Mouse (Mus musculus): ENCODE data around the gene Tmem129. TPM values are rescaled to one million over a fixed set of nuclear protein-coding genes. Genes with fewer than 3 reads are reported as not detected.

Gene Tmem129
- total RNA-seq, 2 experiments from 2014 or later: 15.0 to 26.2 TPM

Other genes with a start within 250 kb of the Tmem129 start
- 0.60 TPM in 1 of 2 replicates, not detected in the other for gene Nkx1-1, start 224.4 kb downstream of the Tmem129 start, total RNA-seq (2014; fragmentation: Nextera tagmentation)
- gene Nkx1-1, start 224.4 kb downstream of the Tmem129 start, total RNA-seq (2017): not detected in 2 replicates
- gene Fam53a, start 28.8 kb downstream of the Tmem129 start, total RNA-seq (2014; fragmentation: Nextera tagmentation): 23.7 and 40.1 TPM in 2 replicates
- gene Fam53a, start 28.8 kb downstream of the Tmem129 start, total RNA-seq (2017): 15.7 and 16.1 TPM in 2 replicates
- 0.75 TPM in 1 of 2 replicates, not detected in the other for gene Gm9903, start 28.5 kb downstream of the Tmem129 start, total RNA-seq (2014; fragmentation: Nextera tagmentation)
- gene Gm9903, start 28.5 kb downstream of the Tmem129 start, total RNA-seq (2017): 0.15 and 0.30 TPM in 2 replicates
- 154 and 174 TPM in 2 replicates for gene Slbp, start 5.8 kb downstream of the Tmem129 start, total RNA-seq (2014; fragmentation: Nextera tagmentation)
- gene Slbp, start 5.8 kb downstream of the Tmem129 start, total RNA-seq (2017): 251 and 253 TPM in 2 replicates
- gene Tacc3, start 288 bp downstream of the Tmem129 start, total RNA-seq (2014; fragmentation: Nextera tagmentation): 79.1 and 81.0 TPM in 2 replicates
- 186 and 201 TPM in 2 replicates for gene Tacc3, start 288 bp downstream of the Tmem129 start, total RNA-seq (2017)
- not detected in 2 replicates for gene Fgfr3, start 63.3 kb upstream of the Tmem129 start, total RNA-seq (2014; fragmentation: Nextera tagmentation)
- gene Fgfr3, start 63.3 kb upstream of the Tmem129 start, total RNA-seq (2017): not detected in 2 replicates
- gene Letm1, start 124.4 kb upstream of the Tmem129 start, total RNA-seq (2014; fragmentation: Nextera tagmentation): 24.5 and 25.3 TPM in 2 replicates
- gene Letm1, start 124.4 kb upstream of the Tmem129 start, total RNA-seq (2017): 19.9 and 22.3 TPM in 2 replicates
- 108 and 109 TPM in 2 replicates for gene Nsd2, start 162.3 kb upstream of the Tmem129 start, total RNA-seq (2014; fragmentation: Nextera tagmentation)
- gene Nsd2, start 162.3 kb upstream of the Tmem129 start, total RNA-seq (2017): 108 and 136 TPM in 2 replicates